Mouse (Mus musculus) kidney, postnatal 10 days (tissue): ENCODE measurements around the gene Gna11.

ENCODE experiments used
- DNase-seq: peaks from one replicate; pipeline ENCODE4 v3.0.0; 2021; ENCODE audit warnings: mixed read lengths

Gene Gna11

GRCm38 (mm10) chr10:81481605-81482532 lies 63.1 kb downstream of the Gna11 start:
- DNase-seq: no peak
